Mouse (Mus musculus) hindlimb bud, embryonic 11.5 days (tissue): ENCODE results near the gene Sectm1a.
A peak's percentile ranks its signal among the peaks of the same experiment; 100 is the strongest.
"Not testable (repeated sequence)": the region's sequence is repeated elsewhere in the genome, so short reads cannot be mapped to it uniquely, and the experiment has no call there.

Source experiments
- DNase-seq: peaks from one replicate; pipeline ENCODE4 v3.0.0-alpha.2; 2012; ENCODE audit warnings: low read depth, low spot score; ENCODE audit errors: extremely low spot score

Gene Sectm1a

GRCm38 (mm10) chr11:121051793-121052192 is 29.2 kb downstream of the Sectm1a start:
- DNase-seq = no peak

GRCm38 (mm10) chr11:121049840-121050239 is 31.2 kb downstream of the Sectm1a start:
- no peak for DNase-seq

- DNase-seq = peak; percentile 12
Observed at GRCm38 (mm10) chr11:121047826-121048399, 33.1 kb downstream of the Sectm1a start.

GRCm38 (mm10) chr11:121045286-121045685 is 35.7 kb downstream of the Sectm1a start:
- no peak for DNase-seq

GRCm38 (mm10) chr11:121043025-121043424 is 38.0 kb downstream of the Sectm1a start:
- not testable (repeated sequence) for DNase-seq

- DNase-seq = no peak
Observed at GRCm38 (mm10) chr11:121042480-121042879, 38.5 kb downstream of the Sectm1a start.

GRCm38 (mm10) chr11:121041636-121042035 is 39.4 kb downstream of the Sectm1a start:
- no peak for DNase-seq

- peak; percentile 77 for DNase-seq
Observed at GRCm38 (mm10) chr11:121041212-121041611, 39.8 kb downstream of the Sectm1a start.

GRCm38 (mm10) chr11:121039302-121039701 is 41.7 kb downstream of the Sectm1a start, which contains the start of gene Cd7:
Gene Cd7, minus strand, starts transcription at chr11:121039418.
- DNase-seq = no peak

- no peak for DNase-seq
Observed at GRCm38 (mm10) chr11:121038366-121039240, 42.4 kb downstream of the Sectm1a start.

- no peak for DNase-seq
Observed at GRCm38 (mm10) chr11:121033118-121033517, 47.9 kb downstream of the Sectm1a start.

- DNase-seq = no peak
Observed at GRCm38 (mm10) chr11:121027259-121027658, 53.8 kb downstream of the Sectm1a start.

GRCm38 (mm10) chr11:121024163-121024562 is 56.9 kb downstream of the Sectm1a start:
- DNase-seq = no peak

- DNase-seq = no peak
Observed at GRCm38 (mm10) chr11:121019501-121019900, 61.5 kb downstream of the Sectm1a start.

- DNase-seq = peak; percentile 22
Observed at GRCm38 (mm10) chr11:121017703-121018102, 63.3 kb downstream of the Sectm1a start.
